Mouse (Mus musculus) layer of hippocampus, postnatal 36 days (tissue): ENCODE measurements around the gene Xxylt1. TPM values are rescaled to one million over a fixed set of nuclear protein-coding genes. Genes with fewer than 3 reads are reported as not detected.

Source experiments
- DNase-seq, 2 experiments: peaks; one replicate each; pipeline ENCODE4 v3.0.0; 2022
- total RNA-seq, 2 experiments: library from RNA; stranded (reverse); gene quantifications; 2 replicates each; pipeline ENCODE4 v1.2.3; 2021

Xxylt1 gene
- total RNA-seq, 2 experiments from 2014 or later = 16.3 to 17.8 TPM

- DNase-seq = no peak
Observed at GRCm38 (mm10) chr16:30915611-30916220, 165.5 kb downstream of the Xxylt1 start.

Other genes with a start within 250 kb of the Xxylt1 start
- gene Acap2, start 119.8 kb upstream of the Xxylt1 start, total RNA-seq = 100 to 1,000 TPM; 131 to 145 TPM
- 10 to 100 TPM; 92.4 to 97.8 TPM for gene Ppp1r2, start 193.8 kb upstream of the Xxylt1 start, total RNA-seq
- 100 to 1,000 TPM; 103 to 127 TPM for gene Apod, start 233.4 kb upstream of the Xxylt1 start, total RNA-seq